Mouse (Mus musculus) MN1 (cell line): ENCODE results near the gene Vps51.
A peak's percentile ranks its signal among the peaks of the same experiment; 100 is the strongest.

Source experiments
- DNase-seq: peaks from one replicate; pipeline ENCODE4 v3.0.0-alpha.2; 2016; ENCODE audit warnings: low spot score

The Vps51 gene

DNA sequence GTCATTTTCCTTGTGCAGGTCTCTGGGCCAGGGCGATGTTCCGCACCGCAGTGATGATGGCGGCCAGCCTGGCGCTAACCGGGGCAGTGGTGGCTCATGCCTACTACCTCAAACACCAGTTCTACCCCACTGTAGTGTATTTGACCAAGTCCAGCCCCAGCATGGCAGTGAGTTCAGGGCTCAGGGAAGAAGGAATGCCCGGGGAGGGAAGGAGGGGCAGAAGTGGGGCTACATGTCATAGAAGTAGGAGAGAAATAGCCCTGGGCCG is 29.2 kb downstream of the Vps51 start:
- DNase-seq, result no peak

DNA sequence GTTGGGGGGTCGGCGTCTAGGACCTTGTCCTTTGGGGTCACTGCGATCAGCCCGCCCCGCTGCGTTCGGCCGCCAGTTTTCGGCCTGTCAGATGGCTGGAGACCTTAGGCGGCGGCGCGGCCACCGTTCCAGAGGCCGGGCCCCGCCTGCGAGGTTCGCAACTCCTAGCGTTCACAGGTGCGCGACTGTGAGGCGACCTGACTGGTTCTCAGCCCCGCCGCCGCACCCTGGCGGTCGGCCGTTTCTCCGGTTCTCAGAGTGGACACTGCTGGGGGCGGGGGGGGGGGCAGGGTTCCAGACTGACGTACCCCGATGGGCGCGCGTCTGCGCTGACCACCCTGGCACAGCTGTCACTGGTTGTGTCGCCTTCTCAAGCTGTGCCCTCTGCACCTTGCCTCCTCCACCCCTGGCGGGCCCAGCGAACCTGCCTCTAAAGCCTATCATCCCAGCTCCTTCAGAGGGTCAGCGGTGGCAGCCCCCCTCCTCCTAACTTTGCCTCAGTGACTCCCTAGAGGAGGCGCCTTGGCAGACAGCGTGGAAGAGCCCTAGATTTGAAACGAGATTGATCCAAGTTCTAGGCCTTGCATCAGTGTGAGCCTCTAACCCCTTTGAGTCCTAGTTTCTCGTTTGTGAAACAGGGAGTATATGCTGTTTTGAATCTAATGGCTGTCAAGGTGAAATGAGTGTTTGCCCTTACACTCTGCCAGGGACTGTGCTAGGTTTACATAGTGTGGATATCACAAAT is 29.7 kb downstream of the Vps51 start:
- peak; percentile 61 for DNase-seq

DNA sequence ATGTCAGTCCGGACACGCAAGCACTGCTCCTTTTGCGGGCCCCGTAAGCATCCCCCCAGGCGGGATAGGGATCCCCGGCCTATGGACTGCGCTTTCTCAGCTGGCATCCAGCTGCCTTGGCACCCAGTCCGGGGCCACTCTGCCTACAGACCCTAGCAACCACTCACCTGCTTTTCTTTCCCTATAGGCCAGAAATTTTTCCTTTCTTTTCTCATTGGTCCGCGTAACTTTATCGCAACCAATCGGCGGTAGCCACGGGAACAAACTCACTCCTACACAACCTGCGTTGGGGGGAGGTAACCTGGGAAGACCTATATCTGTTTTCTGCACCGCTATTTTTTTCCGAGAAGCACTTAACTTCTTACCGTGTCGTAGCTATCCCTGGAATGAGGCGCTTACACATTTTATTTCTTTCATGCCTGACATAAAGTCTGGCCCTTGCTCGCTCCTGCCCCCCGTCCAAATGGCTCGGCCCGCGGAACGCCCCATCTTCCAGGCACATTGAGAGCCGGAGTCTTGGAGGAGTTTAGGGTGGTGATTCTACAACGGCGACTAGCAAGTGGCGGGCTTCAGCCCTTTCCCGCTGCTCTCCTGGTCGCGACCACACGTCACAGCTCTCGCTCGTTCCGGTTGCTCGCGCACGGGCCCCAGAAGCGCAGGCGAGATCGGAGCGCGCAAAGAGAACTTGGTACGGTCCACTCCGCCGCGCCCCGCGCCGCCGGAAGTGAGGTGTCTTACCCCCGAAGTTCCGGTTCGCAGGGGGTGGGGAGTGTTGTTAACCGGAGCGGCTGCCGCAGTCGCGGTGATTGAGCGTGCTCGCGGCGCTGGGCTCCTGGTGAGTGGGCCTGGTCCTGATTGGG is 30.5 kb downstream of the Vps51 start, which contains the start of gene Syvn1:
Syvn1 (plus strand) TSS at position 283 of the 860 bp plus-strand sequence.
- DNase-seq, result peak; percentile 97

DNA sequence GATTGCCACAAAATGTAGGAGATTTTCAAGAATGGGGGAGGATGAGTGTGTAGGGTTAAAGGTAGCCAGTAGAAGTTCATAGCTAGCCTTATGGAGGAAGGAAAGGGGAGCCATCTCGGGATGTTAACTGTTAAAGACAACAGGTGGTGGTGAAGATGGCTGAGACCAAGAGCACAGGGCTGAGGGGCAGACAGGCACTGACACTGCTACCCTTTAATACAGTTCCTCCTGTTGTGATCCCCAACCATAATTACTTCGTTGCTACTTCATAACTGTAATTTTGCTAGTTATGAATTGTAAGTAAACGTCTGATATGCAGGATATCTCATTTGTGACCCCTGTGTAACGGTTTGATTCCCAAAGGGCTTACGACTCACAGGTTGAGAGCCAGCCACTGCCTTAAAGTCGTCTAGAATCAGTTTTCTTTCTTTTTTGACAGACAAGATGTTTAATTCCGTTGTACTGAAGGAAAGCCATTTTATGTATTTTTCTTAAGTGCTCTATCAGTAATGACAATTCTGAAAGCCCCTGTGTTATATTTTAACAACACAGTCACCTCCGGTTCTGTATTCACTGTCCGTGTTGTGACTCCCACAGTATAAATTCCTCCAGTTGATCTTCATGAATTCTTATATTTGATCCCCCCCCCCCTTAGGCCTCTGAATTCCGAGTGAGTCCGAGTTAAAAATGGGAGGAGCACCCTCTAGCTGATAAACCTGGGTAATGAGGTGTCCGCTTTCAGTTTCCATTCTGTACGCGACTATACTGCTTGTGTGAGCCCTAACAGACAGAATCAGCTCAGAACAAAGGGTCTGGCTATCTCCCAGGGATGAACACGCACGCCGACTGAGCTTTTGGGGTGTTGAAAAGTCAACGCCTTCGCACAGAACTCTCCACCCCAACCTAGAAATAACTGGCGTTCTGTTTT is 31.4 kb downstream of the Vps51 start:
- no peak for DNase-seq

DNA sequence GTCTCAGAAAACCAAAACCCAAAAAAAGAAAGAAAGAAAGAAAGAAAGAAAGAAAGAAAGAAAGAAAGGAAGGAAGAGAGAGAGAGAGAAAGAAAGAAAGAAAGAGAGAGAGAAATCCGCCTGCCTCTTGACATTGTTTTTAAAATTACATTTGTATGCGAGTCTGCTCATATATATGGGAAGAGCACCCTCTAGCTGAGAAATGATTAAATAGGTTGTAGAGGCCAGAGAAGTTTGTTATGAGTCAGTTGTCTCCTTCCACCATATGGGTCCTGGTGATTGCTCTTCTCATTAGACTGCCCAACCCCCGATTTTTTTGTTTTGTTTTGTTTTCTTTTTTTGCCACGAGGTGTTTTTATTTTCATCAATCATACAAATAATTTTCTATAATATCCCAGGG is 32.9 kb downstream of the Vps51 start:
- DNase-seq, result peak; percentile 83

DNA sequence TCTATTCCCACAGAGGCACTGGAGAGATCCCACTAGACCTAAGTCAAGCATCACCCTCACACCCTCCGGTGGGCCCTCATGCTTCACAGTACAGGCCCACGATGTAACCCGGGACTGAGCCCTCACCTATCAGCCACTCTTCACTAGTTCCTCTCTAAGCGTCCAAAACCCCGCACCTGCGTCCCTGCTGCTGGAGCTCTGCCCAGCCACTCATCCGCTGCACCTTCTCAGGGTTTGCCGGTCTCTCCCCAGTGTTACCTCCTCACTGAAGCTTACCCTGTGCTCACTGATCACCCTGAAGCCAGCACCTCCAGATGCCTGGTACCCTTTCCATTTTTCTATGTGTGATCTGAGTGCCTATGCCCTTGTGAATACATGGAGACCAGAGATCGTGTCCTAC is 34.7 kb downstream of the Vps51 start:
- no peak for DNase-seq

DNA sequence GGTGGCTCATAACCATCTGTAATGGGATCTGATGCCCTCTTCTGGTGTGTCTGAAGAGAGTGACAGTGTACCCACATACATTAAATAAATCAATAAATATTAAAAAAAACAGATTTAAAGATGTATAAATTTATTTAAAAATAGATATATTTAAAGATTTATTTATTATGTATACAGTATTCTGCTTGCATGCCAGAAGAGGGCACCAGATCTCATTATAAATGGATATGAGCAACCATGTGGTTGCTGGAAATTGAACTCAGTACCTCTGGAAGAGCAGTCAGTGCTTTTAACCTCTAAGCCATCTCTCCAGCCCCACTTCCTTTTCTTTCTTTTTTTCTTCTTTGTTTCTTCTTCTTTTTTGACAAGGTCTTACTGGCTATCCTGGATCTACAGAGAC is 37.0 kb downstream of the Vps51 start:
- no peak for DNase-seq

DNA sequence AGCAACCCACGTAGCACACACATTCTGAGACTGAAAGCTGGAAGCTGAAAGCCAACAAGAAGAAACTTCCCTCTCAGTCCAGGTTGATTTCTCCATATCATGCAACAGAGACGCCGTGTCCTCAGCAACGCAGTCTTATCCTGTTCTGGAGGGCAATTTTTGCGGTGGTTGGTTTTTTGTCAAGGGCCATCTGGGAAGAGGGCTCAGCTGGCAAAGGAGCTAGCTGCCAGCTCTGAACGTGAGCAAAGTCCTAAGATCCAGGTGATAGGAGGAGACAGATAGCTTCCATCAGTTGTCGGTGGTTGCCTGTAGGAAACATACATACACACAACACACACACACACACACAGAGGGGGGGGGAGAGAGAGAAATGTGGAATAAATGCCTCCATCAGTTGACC is 38.7 kb downstream of the Vps51 start:
- no peak for DNase-seq

DNA sequence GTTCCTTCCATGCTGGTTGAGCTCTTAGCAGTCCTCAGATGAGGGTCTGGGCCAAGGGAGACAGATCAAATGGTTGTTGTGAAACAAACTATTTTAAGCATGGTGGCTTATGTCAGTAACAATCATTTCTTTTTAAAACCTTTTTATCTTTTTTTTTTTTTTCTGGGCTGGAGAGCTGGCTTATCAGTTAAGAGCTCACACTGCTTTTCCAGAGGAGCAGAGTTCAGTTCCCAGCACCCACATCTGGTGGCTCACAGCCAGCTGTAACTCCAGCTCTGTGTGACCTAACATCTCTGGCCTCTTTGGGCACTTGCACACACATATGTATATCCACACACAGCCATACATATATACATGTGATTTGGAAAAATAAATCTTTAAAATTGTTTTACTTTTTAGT is 39.3 kb downstream of the Vps51 start:
- no peak for DNase-seq

DNA sequence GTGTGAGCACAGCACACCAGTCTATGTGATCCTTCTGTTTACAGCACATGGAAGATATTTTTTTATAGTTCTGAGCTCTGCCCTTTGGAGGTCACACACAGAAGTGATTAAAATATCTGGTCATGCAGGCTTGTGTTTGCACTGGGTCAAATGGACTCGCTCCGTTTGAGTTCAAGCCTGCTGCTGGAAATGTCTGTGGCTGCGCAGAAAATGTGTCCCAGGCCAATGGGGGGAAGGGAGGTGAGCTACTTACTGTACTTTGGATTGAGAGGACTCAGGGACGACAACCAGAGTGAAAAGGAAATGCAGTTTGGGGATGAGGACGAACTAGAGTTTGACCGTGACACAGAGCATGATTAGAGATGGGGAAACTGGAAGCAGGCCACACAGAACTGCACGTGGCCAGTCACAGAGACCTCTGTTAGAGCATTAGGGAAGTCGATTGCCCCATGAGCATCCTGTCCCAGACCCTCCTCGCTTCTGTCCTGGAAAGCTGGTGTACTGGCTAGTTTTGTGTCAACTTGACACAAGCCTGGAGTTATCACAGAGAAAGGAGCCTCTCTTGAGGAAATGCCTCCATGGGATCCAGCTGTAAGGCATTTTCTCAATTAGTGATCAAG is 41.0 kb downstream of the Vps51 start:
- no peak for DNase-seq

DNA sequence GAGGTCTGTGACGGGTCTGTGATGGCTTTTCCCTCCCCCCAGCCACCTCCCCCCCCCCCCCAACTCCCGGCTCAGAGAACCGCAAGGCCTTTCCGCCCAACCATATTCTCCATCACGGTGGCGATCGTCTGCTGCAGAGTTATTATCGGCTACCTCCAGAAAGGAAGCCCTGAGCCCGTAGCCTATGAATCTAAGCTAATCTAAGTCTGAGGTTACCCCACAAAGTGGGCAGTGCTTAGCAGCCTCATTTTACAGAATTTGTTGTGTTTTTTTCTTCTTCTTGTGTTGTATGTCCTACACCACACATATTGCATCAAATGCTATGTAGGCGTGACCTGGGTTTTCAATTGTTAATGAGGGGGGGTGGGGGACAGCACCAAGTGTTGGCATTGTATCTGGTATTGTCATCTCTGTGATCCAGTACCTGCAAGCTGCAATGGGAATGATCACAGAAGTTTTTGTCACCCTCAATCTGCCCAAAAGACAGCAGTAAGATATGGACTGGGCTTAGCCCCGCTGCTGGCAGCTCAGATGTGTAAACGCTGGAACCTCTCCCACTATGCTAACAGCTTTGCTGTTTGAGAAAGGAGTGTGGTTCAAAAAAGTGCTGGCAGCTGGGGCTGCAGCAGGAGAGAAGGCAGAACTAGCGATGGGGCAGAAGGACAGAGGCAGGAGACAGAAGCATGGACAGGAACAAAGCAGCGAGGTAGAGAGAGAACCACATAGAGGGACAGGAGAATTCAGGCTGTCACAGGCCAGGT is 46.3 kb downstream of the Vps51 start:
- DNase-seq, result no peak

DNA sequence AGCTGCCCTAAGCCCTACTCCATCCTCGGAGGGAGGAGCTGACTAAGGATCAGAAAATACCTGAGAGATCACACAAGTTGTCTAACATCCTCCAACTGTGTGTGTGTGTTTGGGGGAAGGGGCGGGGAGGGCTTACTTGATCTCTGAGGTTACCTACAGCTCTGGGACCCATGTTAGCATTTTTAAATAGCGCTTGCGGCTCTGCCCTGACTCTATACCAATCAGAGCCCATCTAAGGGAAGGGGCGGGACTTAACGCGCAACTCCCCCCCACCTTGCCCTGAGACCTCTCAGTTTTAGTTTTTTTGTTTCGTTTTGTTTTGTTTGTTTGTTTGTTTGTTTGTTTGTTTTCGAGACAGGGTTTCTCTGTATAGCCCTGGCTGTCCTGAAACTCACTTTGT is 47.6 kb downstream of the Vps51 start:
- DNase-seq, result no peak

DNA sequence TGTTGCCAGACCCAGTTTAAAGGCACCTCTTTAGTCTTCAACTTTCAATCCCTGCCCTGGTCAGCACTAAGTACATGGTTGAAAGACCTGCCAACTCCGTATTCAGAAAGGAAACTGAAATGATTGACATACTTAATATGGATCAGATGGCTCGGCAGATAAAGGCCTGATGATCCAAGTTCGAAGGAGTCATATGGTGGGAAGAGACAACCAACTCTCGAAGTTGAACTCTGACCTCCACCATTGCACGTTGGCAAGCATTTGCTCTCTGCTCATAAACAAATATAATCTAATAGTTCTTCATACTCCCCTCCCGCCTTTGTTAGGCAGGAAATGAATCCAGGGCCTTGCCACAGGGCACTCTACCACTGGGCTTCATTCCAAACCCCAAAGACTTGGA is 48.0 kb downstream of the Vps51 start:
- DNase-seq, result no peak

DNA sequence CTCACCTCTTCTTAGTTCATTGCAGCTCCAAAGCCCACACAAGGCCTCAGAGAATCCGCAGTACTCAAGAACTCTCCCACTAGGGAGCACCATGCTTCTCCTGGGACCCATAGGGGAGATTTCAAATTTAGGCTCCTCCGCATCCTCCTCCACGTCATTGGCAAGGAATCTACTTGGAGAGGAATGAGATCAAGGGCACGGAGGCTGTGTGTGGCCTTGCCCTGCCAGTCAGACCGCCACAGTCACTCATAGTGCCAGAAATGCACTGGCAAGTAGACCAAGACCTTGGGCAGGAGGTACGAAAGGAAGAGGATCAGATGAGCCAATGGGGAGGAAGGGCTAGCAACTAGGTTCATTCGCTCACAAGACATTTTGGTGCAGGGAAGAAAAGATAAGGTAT is 53.1 kb downstream of the Vps51 start:
- no peak for DNase-seq

DNA sequence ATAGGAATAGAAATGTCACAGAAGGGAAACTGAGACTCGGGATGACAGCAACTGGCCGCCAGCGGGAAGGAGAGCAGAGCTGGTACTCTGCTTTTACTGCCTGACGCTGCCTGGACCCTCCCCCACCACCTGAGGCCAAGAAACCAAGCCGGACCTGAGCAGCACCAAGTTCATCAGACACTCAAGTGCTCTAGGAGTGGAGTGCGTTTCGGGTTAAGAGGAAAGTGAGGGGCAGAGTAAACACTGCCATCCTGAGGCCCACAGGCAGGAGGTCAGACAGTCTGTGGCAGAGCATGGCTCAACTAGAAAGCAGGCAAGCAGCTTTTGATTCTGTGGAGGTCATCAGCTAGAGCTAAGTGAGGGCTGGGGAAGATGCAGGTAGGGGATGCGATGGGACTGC is 54.0 kb downstream of the Vps51 start:
- DNase-seq, result no peak

DNA sequence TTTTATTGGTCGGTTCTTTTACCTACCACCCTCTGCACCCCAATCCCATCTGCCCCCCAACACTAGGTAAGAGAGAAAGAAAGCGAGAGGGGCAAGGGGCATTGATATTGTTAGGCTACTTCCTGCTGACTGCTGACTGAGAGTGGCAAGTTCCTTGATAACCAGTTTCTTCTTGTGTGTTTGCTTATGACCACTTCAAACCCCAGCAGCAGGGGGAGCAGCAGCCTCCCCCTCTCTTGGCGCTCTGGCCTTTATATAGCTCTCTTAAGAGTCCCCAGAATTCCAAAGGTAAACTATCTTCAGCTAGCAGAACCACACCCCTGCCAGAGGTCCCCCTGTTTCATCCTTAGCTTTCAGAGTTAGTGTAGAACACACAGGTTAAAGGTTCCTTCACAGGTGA is 56.8 kb downstream of the Vps51 start:
- DNase-seq, result no peak

DNA sequence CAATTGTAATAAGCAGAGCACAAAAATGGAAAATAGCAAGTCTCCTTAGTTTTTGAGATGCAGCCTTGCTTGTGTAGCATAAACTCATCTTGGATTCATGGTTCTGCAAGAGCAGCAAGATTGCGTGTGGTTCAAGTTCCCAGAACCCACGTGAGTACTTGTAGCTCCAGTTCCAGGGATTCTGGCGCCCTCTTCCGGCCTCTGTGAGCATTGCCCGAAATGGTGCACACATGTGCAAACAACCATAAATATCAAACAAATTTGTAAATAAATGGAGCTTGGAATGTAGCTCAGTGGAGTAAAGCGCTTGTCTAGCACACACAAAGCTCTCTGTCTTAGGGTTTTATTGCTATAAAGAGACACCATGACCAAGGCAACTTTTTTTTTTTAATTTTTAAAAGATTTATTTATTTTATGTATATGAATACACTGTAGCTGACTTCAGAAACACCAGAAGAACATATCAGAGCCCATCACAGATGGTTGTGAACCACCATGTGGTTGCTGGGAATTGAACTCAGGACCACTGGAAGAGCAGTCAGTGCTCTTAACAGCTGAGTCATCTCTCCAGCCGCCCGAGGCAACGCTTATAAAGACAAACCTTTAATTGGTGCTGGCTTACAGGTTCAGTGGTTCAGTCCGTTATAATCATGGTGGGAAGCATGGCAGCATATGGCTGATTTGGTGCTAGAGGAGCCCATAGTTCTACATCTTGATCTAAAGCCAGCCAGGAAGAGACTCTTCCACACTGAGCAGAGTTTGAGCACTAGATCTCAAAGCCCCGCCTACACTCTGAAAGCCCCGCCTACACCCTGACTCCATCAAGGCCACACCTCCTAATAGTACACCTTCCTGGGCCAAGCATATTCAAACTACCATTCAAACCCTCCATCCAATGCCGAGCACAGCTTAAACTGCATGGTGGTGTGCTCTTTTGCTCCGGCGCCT is 58.6 kb downstream of the Vps51 start:
- peak; percentile 80 for DNase-seq
